Mouse (Mus musculus): ENCODE measurements around the gene Zbtb9.

Gene Zbtb9

GRCm38 (mm10) chr17:27040304-27041045, 67.5 kb downstream of the Zbtb9 start:
- no peak for DNase-seq (ENCODE audit: low spot score)

- no peak for DNase-seq (ENCODE audit: low spot score)
Observed at GRCm38 (mm10) chr17:27041046-27041786, 68.2 kb downstream of the Zbtb9 start.

- no peak for DNase-seq (ENCODE audit: low spot score)
Observed at GRCm38 (mm10) chr17:27041787-27042055, 68.8 kb downstream of the Zbtb9 start.

- no peak for DNase-seq (ENCODE audit: low spot score)
Observed at GRCm38 (mm10) chr17:27042840-27043239, 69.9 kb downstream of the Zbtb9 start.

GRCm38 (mm10) chr17:27045164-27045563, 72.2 kb downstream of the Zbtb9 start:
- DNase-seq (ENCODE audit: low spot score): no peak

- no peak for DNase-seq (ENCODE audit: low spot score)
Observed at GRCm38 (mm10) chr17:27047762-27048444, 74.9 kb downstream of the Zbtb9 start.

GRCm38 (mm10) chr17:27048445-27049239, 75.7 kb downstream of the Zbtb9 start:
- peak; percentile 87 for DNase-seq (ENCODE audit: low spot score)

- no peak for DNase-seq (ENCODE audit: low spot score)
Observed at GRCm38 (mm10) chr17:27050853-27051252, 77.9 kb downstream of the Zbtb9 start.

GRCm38 (mm10) chr17:27051514-27051913, 78.5 kb downstream of the Zbtb9 start:
- no peak for DNase-seq (ENCODE audit: low spot score)

GRCm38 (mm10) chr17:27056170-27056569, 83.2 kb downstream of the Zbtb9 start:
- DNase-seq (ENCODE audit: low spot score): peak; percentile 56

GRCm38 (mm10) chr17:27056812-27057516, 84.0 kb downstream of the Zbtb9 start, which contains the start of gene Itpr3:
Gene Itpr3 (plus strand): TSS chr17:27057304.
- DNase-seq (ENCODE audit: low spot score): peak; percentile 77

- DNase-seq (ENCODE audit: low spot score): no peak
Observed at GRCm38 (mm10) chr17:27057517-27058055, 84.6 kb downstream of the Zbtb9 start.
